Mouse (Mus musculus) thymus, postnatal 25 days (tissue): ENCODE data around the gene Nanos1.

ENCODE experiments used
- DNase-seq: peaks from one replicate; pipeline ENCODE4 v3.0.0; 2022

The Nanos1 gene

DNA sequence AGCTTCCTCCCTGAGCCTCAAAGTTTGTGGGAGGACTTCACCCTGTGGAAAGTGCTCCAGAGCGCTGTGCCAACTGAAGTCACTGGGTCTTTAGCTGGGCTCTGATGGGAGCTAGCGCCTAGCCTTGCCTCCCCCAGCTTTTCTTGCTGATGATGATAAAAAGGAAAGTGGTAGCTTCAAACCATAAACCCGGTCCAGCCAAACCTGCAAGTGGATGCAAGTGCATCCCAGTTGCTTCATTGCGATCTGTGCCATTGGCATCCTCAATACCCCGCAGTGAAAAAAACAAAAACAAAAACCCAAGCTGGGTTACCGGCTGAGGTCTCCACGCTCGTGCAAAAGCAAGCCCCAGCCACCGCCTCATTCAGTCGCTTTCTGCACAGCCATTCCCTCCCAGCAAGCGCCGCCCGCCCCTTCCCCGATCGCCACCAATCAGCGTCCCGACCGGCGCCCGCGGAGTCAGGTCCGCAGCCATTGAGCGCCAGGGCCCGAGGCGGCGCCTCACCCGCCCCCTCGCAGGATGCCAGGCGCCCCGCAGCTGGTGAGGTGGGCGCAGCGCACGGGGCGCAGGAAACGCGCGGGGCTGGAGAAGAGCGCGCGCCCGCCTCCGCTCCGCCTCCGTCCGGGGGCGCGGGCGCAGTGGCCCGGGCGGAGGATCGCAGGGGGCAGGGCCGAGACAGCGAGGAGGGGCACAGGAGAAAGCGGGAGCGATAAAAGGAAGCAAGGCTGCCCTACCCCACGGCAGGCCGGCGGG lies at the start of gene Nanos1:
TSS of gene Nanos1 (plus strand) at position 550 of the 754 bp plus-strand sequence.
- peak; percentile 97 for DNase-seq

GRCm38 (mm10) chr19:60709193-60709900 lies 46.4 kb upstream of the Nanos1 start:
- no peak for DNase-seq

DNA sequence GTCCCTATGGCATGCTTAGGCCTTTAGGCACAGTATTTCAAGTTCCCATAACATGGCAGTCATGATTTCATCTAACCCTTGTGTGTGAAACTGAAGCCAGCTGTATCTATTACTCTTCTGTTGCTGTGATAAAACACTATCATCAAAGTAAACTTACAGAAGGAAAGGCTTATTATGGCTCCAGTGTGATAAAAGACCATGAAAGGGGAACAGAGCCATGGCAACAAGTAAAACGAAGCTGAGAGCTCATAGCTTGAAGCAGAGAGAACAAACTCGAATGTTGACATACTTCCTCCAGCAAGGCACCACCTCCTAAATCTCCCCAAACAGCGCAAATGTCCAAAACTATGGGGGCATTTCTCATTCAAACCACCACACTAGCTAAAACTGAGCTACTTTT lies 45.6 kb upstream of the Nanos1 start:
- no peak for DNase-seq

GRCm38 (mm10) chr19:60712577-60712976 lies 43.2 kb upstream of the Nanos1 start:
- DNase-seq, result no peak

DNA sequence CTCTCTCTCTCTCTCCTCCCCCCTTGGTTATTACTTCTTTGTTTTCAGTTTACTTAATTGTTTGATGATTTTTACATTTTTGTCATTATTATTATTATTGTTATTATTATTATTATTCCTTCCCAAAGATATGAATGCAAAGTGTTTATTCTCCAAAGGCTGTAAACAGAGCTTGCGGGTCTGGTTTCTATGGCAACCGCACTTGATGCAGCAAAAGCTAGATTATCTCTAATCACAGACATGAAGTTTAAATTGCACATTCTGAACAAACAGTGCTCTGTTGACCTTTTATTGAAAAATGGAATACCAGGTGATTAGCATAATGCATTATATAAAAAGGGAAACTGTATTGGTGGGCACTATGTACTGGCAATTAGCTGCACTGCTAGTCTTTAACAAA lies 39.4 kb upstream of the Nanos1 start:
- DNase-seq, result no peak

- DNase-seq, result peak; percentile 48
Measured at GRCm38 (mm10) chr19:60730281-60730852, 25.4 kb upstream of the Nanos1 start.

DNA sequence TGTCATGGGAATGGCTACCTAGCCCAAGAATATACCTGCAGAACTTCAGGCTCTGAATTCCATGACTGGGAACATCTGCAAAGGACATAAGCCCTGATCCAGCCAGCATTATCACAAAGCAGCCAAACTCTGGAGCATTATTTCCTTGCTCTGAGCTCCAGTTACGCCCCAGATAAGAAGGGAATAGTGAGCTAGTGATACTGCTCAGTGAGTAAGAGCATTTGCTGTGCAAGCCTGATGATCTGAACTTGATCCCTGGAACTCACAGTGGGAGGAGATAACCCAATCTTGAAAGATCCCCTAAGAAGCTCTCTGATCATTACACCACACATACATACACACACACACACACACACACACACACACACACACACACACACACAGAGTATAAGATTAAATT lies 24.5 kb upstream of the Nanos1 start:
- no peak for DNase-seq

GRCm38 (mm10) chr19:60731966-60732365 lies 23.8 kb upstream of the Nanos1 start:
- DNase-seq, result no peak

DNA sequence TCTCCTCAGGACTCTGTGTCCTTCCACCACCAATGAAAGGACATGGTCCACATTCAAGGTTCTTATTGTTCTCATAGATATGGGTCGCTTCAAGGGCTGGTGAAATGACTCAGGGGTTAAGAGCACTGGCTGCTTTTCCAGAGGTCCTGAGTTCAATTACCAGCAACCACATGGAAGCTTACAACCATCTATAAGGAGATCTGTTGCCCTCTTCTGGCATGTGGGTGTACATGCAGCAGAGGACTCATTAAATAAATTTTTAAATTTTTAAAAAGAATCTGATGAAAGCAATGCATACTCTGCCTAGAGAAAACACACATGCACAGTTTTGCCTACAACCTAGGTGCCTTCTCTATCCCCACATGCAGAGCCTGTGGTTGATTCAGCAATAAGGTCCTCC lies 15.2 kb upstream of the Nanos1 start:
- no peak for DNase-seq

DNA sequence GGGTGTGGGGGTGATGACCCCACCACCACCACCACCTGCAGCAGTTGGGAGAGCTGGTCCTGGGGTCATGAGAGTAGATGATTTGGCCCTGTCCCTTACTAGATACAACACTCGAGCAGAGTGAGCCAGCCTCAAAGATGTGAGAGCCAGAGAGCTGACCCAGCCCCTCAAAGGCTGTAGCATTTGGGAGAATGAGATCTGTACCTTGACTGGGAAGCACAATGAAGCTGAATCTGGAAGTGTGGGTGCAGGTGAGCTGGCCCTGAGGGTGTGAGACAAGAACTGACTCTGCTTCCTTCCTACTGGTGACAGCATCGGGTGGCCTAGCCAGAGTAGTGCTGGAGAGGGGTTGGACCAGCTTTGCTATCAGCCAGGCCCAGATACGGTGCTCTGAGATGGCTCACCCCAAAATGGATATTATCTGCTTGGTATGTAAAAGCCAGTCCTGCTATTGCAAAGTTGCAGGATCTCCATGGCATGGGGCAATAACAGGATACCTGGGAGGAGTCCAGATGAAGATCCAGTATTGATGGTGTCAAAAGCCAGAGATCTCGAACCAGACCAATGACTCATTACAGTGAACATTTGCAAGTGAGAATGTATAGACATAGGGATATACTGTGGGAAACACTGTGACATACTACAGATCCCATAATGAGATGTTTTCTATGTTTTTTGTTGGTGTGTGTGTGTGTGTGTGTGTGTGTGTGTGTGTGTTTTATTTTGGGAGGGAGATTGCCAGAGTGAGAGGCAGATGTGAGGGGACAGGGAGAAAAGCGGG lies 11.8 kb upstream of the Nanos1 start:
- DNase-seq, result no peak

GRCm38 (mm10) chr19:60747801-60748200 lies 8.0 kb upstream of the Nanos1 start:
- no peak for DNase-seq

DNA sequence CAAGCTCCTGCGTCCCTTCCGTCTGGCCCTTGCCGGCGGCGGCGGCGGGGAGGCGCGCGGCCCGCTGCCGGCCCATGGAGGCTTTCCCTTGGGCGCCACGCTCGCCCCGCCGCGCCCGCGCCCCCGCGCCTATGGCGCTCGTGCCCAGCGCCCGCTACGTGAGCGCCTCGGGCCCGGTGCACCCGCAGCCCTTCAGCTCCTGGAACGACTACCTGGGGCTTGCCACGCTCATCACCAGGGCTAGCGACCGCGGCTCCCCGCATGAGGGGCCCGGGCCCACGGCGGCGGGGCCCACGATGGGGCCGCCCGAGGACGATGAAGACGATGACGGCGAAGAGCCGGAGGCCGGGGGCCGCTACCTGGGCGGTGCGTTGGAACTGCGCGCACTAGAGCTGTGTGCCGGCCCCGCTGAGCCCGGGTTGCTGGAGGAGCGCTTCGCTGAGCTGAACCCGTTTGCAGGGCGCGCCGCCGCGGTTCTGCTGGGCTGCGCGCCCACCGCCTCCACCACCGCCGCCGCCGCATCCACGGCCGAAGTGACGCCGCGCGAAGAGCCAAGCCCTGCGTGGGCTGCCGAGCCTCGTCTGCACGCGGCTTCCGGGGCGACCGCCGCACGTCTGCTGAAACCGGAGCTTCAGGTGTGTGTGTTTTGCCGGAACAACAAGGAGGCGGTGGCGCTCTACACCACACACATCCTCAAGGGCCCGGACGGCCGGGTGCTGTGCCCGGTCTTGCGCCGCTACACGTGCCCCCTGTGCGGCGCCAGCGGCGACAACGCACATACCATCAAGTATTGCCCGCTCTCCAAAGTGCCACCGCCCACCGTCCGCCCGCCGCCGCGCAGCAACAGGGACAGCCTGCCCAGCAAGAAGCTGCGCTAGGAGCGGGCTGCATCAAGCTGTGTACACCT lies 658 bp downstream of the Nanos1 start:
- peak; percentile 74 for DNase-seq

- no peak for DNase-seq
Measured at GRCm38 (mm10) chr19:60757099-60757785, 1.5 kb downstream of the Nanos1 start.

DNA sequence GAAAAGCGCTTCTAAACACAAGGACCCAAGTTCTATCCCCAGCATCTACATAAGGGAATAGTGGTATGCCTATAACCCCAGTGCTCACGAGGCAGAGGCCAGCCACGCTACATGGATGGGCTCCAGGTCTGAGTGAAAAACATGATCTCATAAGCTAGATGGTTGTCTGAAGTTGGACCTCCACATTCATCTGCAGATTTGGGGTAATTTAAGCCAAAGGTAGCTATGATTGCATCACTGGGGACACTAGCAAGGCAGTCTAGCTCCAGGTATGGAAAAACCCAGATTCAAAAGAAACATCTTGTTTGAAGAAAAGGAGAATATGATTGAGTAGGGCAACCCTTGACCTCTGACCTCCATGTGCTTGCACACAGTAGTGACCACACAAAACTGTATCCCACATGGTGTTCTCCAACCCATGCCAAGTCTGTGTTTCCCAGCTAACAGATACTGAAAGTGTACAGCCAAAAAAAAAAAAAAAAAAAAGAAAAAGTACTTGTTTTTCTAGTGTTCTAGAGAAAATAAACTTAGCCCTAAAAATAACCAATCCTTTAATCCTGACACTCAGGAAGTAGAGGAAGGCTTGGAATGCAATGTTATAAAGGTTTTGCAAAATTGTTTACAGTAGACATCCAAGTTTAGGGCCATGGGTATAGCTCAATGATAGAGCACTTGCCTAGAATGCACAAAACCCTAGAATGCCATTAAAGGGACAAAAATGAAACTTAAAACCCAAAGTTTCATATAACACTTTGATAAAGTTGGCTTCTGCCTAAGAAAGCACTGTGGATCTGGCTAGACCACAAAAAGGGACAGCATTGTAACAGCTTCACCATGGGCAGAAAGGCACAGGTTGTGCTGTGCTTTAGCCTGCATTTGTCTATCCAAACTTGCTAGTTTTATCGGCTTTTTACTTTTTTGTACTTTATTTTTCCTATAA lies 3.4 kb downstream of the Nanos1 start:
- DNase-seq, result no peak

GRCm38 (mm10) chr19:60773366-60773765 lies 17.6 kb downstream of the Nanos1 start:
- DNase-seq, result no peak

GRCm38 (mm10) chr19:60782034-60782433 lies 26.2 kb downstream of the Nanos1 start:
- no peak for DNase-seq

DNA sequence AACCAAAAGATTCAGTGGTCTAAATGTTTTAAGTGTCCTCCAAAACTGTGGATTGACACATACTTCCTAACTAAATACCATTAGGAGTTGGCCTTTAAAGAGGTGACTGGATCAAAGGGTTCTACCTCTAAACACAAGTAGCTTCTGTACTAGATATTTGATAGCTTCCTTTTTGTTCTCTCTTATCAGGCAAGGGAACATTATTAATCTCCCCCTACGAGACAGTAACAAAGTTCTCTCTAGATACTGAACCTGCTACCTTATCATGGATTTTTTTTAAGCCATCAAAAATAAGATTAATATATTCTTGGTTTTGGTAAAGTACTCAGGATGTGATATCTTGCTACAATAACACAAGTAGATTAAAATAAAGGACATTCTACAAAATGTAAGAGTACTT lies 28.9 kb downstream of the Nanos1 start:
- DNase-seq, result no peak

DNA sequence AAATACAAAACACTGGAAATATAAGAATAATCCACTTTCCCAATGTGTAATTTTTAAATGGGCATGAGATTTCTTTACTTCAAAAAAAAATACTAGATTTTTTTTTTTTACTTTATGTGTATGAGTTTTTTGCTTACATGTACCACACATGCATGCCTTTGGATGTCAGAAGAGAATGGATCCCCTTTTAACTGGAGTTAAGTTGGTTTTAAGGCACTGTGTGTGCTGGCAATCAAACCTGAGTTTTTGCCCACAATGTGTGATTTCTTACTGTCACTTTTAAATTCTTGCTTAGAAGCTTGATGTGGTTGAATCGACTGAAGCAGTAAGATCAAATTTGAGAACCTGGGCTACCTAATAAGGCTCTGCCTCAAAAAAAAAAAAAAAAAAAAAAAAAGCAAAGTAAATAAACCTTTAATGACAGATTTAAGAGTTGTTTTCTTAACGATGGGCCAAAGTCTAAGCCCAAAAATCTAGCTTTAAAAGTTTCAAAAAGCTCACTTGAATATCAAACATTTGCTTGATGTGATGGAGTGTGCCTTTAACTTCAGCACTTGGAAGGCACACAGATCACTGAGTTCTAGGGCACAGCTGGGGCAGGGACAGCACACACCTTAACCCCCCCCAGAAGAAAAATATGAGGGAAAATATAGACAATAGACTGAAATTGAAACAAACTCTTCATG lies 31.8 kb downstream of the Nanos1 start:
- DNase-seq, result no peak

GRCm38 (mm10) chr19:60788214-60788960 lies 32.6 kb downstream of the Nanos1 start:
- no peak for DNase-seq
